Mouse (Mus musculus): ENCODE results near the gene BC037034. TPM values are rescaled to one million over a fixed set of nuclear protein-coding genes. Genes with fewer than 3 reads are reported as not detected.

BC037034 gene
- polyA plus RNA-seq (2017; shearing (Covaris generic)): 9.8 TPM

GRCm38 (mm10) chr5:138263260-138264206 is at the start of gene BC037034:
TSS of gene BC037034 (minus strand) at chr5:138264033.

DNA sequence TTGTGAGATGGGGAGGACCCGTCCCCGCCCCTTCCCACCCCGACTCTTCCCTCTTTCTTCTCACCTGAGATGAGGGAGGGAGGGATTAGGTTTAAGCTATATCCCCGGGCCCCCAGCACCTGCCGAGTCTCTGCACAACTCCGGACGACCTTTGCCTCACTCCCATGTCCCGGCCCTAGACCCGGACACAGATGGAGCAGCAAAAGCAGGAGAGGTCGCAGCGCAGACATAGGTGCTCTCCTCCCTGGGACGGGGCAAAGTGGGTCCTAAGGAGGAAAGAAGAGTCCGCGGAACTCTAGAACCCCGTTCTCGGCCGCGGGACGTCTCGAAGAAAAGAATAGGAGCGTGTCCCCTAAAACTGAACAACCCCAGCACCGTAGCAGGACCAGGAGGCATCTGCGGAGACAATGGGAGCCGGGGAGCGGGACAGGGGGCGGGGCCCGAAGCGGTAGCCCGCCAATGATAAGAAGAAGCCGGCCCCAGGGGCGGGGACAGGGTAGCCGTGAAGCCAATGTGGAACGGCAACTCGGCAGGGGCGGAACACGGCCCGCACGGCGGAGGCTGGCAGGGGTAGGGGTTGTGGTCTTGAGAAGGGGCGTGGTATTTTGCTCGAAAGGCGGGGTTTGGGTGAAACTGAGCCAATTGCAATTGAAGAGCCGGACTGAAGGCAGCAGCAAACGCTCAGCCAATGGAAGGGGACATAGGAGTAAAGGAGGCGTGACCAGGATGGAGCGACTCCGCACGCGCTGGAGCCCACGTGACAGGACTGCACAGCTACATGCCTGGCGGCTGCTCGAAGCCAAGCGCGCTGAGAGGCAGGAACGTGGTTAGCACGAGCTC is 16.0 kb upstream of the BC037034 start, which contains the start of the genes Gm43720, Gpc2 and Stag3:
TSS of gene Gm43720 (minus strand) at position 374 of the 840 bp plus-strand sequence.
TSS of gene Gpc2 (minus strand) at position 421 of the 840 bp plus-strand sequence.
TSS of gene Stag3 (plus strand) at position 656 of the 840 bp plus-strand sequence.

GRCm38 (mm10) chr5:138272409-138272923 is 8.6 kb upstream of the BC037034 start, which contains the start of gene Gal3st4:
TSS of gene Gal3st4 (minus strand) at chr5:138272840.

DNA sequence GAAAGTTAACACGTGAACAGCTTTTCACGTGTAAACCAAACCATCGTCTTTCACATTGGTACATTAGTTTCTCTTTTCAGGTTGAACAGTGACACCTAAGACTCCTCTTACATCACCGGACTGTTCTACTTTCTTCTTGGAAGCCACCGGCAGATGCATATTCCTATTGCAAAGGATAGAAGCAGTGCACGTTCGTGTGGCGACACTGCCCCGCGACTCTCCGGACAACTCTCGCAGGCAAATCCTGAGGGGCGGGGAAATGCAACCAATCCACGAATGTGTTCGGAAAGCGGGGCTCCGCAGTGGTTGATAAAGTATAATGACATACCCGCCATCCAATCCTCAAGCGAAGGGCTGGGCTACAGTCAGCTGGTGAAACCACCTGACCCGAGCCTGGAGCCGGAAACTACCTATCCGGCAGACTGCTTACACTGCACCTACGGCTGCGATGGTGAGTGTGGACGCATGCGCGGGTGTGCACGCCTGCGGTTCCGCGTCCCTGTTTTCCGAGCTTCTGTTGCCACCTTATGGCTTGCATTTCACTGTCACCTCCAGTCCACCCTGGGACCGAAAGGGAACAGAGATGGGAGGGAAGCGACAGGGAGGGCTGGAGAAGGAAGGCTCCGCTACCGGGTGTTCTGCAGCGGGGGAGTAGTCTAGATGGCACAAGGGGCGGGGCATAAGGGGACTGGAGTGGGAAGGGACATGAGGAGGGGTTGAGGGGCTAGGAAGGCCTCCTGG is 8.3 kb downstream of the BC037034 start, which contains the start of gene Lamtor4:
TSS of gene Lamtor4 (plus strand) at position 130 of the 741 bp plus-strand sequence.

GRCm38 (mm10) chr5:138225700-138226099 is 38.1 kb downstream of the BC037034 start, which contains the start of gene Nxpe5:
TSS of gene Nxpe5 (plus strand) at chr5:138225898.

Other genes starting within 250 kb of the BC037034 start
- not detected for gene Smok3a, start 242.8 kb downstream of the BC037034 start, polyA plus RNA-seq (2017; shearing (Covaris generic))
- gene Smok3b, start 242.6 kb downstream of the BC037034 start, polyA plus RNA-seq (2017; shearing (Covaris generic)): not detected
- gene Smok3c, start 210.8 kb downstream of the BC037034 start, polyA plus RNA-seq (2017; shearing (Covaris generic)): not detected
- 24.1 TPM for gene Zkscan1, start 178.9 kb downstream of the BC037034 start, polyA plus RNA-seq (2017; shearing (Covaris generic))
- gene Zscan21, start 147.1 kb downstream of the BC037034 start, polyA plus RNA-seq (2017; shearing (Covaris generic)): 26.3 TPM
- 23.3 TPM for gene Zfp113, start 108.3 kb downstream of the BC037034 start, polyA plus RNA-seq (2017; shearing (Covaris generic))
- 230 TPM for gene Cops6, start 103.0 kb downstream of the BC037034 start, polyA plus RNA-seq (2017; shearing (Covaris generic))
- 11.0 TPM for gene Ap4m1, start 92.0 kb downstream of the BC037034 start, polyA plus RNA-seq (2017; shearing (Covaris generic))
- 95.0 TPM for gene Mcm7, start 91.6 kb downstream of the BC037034 start, polyA plus RNA-seq (2017; shearing (Covaris generic))
- gene Taf6, start 76.6 kb downstream of the BC037034 start, polyA plus RNA-seq (2017; shearing (Covaris generic)): 57.0 TPM
- 20.8 TPM for gene Cnpy4, start 76.5 kb downstream of the BC037034 start, polyA plus RNA-seq (2017; shearing (Covaris generic))
- gene Mblac1, start 69.7 kb downstream of the BC037034 start, polyA plus RNA-seq (2017; shearing (Covaris generic)): 0.56 TPM
- 0.09 TPM for gene Nxpe5, start 38.1 kb downstream of the BC037034 start, polyA plus RNA-seq (2017; shearing (Covaris generic))
- 118 TPM for gene Lamtor4, start 8.6 kb downstream of the BC037034 start, polyA plus RNA-seq (2017; shearing (Covaris generic))
- 1.3 TPM for gene Gal3st4, start 8.8 kb upstream of the BC037034 start, polyA plus RNA-seq (2017; shearing (Covaris generic))
- gene Gm43720, start 15.9 kb upstream of the BC037034 start, polyA plus RNA-seq (2017; shearing (Covaris generic)): not detected
- 1.9 TPM for gene Gpc2, start 16.0 kb upstream of the BC037034 start, polyA plus RNA-seq (2017; shearing (Covaris generic))
- 0.95 TPM for gene Stag3, start 16.2 kb upstream of the BC037034 start, polyA plus RNA-seq (2017; shearing (Covaris generic))
- 29.4 TPM for gene Pvrig, start 77.9 kb upstream of the BC037034 start, polyA plus RNA-seq (2017; shearing (Covaris generic))
- gene Zfp157, start 177.4 kb upstream of the BC037034 start, polyA plus RNA-seq (2017; shearing (Covaris generic)): 29.4 TPM

Data from activated CD4-positive, CD25-positive, alpha-beta regulatory T cell, adult 9 weeks (primary cell).